Mouse (Mus musculus) myocyte (in vitro differentiated cells): ENCODE results near the gene 1700029P11Rik. TPM values are rescaled to one million over a fixed set of nuclear protein-coding genes. Genes with fewer than 3 reads are reported as not detected.

Experiments
- H3K27me3 ChIP-seq: one replicate; pipeline ENCODE4 v1.6.1; 2011; ENCODE audit not compliant: control insufficient read depth, insufficient read depth, insufficient read length
- H3K36me3 ChIP-seq: one replicate; pipeline ENCODE4 v1.6.1; 2011; ENCODE audit not compliant: control insufficient read depth, insufficient read depth
- H3K4me2 ChIP-seq: one replicate; pipeline ENCODE4 v1.6.1; 2011; ENCODE audit warnings: low read depth, control low read depth
- H3K4me3 ChIP-seq: one replicate; pipeline ENCODE4 v1.5.1; 2011; ENCODE audit warnings: mild to moderate bottlenecking, control low read depth, moderate library complexity
- H3K79me2 ChIP-seq: one replicate; pipeline ENCODE4 v1.6.1; 2011; ENCODE audit not compliant: control insufficient read depth, insufficient read depth
- H3ac ChIP-seq: one replicate; pipeline ENCODE4 v1.6.1; 2011; ENCODE audit not compliant: control insufficient read depth, insufficient read length
- CEBPB ChIP-seq: IDR thresholded peaks from 2 replicates; pipeline ENCODE4 v1.6.1; 2011; ENCODE audit warnings: mild to moderate bottlenecking, moderate library complexity; ENCODE audit not compliant: poor library complexity, insufficient read depth, severe bottlenecking
- E2F4 ChIP-seq: IDR thresholded peaks from one replicate; pipeline ENCODE4 v1.6.1; 2011; ENCODE audit warnings: mild to moderate bottlenecking, control low read depth, moderate library complexity; ENCODE audit not compliant: insufficient read depth
- MAX ChIP-seq: IDR thresholded peaks from one replicate; pipeline ENCODE4 v1.6.1; 2011; ENCODE audit warnings: low read depth, mild to moderate bottlenecking, control low read depth
- MYOD1 ChIP-seq, 3 experiments: IDR thresholded peaks; one replicate each; pipeline ENCODE4 v1.6.1; 2011; ENCODE audit warnings: control low read depth in 2 of 3, low read depth in 2 of 3, mild to moderate bottlenecking in 2 of 3, moderate library complexity in 1 of 3; ENCODE audit not compliant: insufficient read length in 2 of 3, control insufficient read depth in 1 of 3
- MYOG ChIP-seq, 3 experiments: IDR thresholded peaks; one replicate each; pipeline ENCODE4 v1.6.1; 2011; ENCODE audit warnings: control low read depth in 2 of 3, low read depth in 2 of 3, mild to moderate bottlenecking in 2 of 3; ENCODE audit not compliant: insufficient read length in 2 of 3, control insufficient read depth in 1 of 3, insufficient read depth in 1 of 3
- POLR2A ChIP-seq: IDR thresholded peaks from one replicate; pipeline ENCODE4 v1.6.1; 2011; ENCODE audit warnings: low read depth, mild to moderate bottlenecking, control low read depth, moderate library complexity; ENCODE audit not compliant: insufficient read length
- POLR2AphosphoS2 ChIP-seq: IDR thresholded peaks from one replicate; pipeline ENCODE4 v1.6.1; 2011; ENCODE audit warnings: low read depth, control low read depth; ENCODE audit not compliant: insufficient read length
- REST ChIP-seq: IDR thresholded peaks from one replicate; pipeline ENCODE4 v1.6.1; 2011; ENCODE audit warnings: mild to moderate bottlenecking, control low read depth, moderate library complexity; ENCODE audit not compliant: insufficient read depth, insufficient read length
- SRF ChIP-seq: IDR thresholded peaks from one replicate; pipeline ENCODE4 v1.6.1; 2011; ENCODE audit warnings: low read depth; ENCODE audit not compliant: control insufficient read depth, insufficient read length
- TCF12 ChIP-seq: IDR thresholded peaks from one replicate; pipeline ENCODE4 v1.6.1; 2011; ENCODE audit warnings: mild to moderate bottlenecking, control low read depth; ENCODE audit not compliant: poor library complexity, insufficient read depth, severe bottlenecking
- TCF3 ChIP-seq: IDR thresholded peaks from one replicate; pipeline ENCODE4 v1.6.1; 2011; ENCODE audit warnings: low read depth, control low read depth; ENCODE audit not compliant: insufficient read length
- USF1 ChIP-seq: IDR thresholded peaks from one replicate; pipeline ENCODE4 v1.6.1; 2011; ENCODE audit warnings: low read depth, mild to moderate bottlenecking, control low read depth, moderate library complexity
- polyA plus RNA-seq: library from polyadenylated mRNA; unstranded; fragments of >200 nt; fragmentation: generic; extraction: Trizol; gene quantifications from one replicate; pipeline ENCODE4 v1.2.1, GENCODE M21; 2012; ENCODE audit warnings: missing spikeins

The 1700029P11Rik gene
- polyA plus RNA-seq, 1 experiment: not detected

GRCm38 (mm10) chr15:81982173-81982572, 1.8 kb downstream of the 1700029P11Rik start:
- Histone ChIP-seq H3K4me3 (no peak overlapping the region), H3ac (no peak overlapping the region), H3K79me2 (no peaks in the 10 kb centered on the region), H3K36me3 (no peaks in the 10 kb centered on the region), H3K27me3 (no peaks in the 10 kb centered on the region), H3K4me2 (no peak overlapping the region)
- TF ChIP-seq E2F4: no peak
- TF ChIP-seq CEBPB: no peak
- TF ChIP-seq SRF: no peak
- no peak for TF ChIP-seq MAX
- no peak for TF ChIP-seq POLR2AphosphoS2
- no peak for TF ChIP-seq POLR2A
- TF ChIP-seq MYOG (IDR thresholded peaks at IDR 0.05; ENCODE audit: control insufficient read depth in 1 of 3, insufficient read depth in 1 of 3, insufficient read length in 2 of 3, low read depth in 2 of 3): no peak
- no peak for TF ChIP-seq TCF3
- no peak for TF ChIP-seq TCF12
- no peak for TF ChIP-seq MYOD1 (IDR thresholded peaks at IDR 0.05; ENCODE audit: control insufficient read depth in 1 of 3, insufficient read length in 2 of 3, low read depth in 2 of 3)
- TF ChIP-seq USF1: no peak

- no peaks in the 10 kb centered on the region for H3K36me3 ChIP-seq
- no peak overlapping the region for H3ac ChIP-seq
- no peak for TF ChIP-seq E2F4
- no peak for TF ChIP-seq TCF3
- no peak for TF ChIP-seq TCF12
- TF ChIP-seq USF1: no peak
- no peak for TF ChIP-seq REST
- no peak for TF ChIP-seq SRF
- no peak for TF ChIP-seq POLR2A
- TF ChIP-seq CEBPB: no peak
- TF ChIP-seq MAX: no peak
- no peak for TF ChIP-seq POLR2AphosphoS2
- TF ChIP-seq MYOG (IDR thresholded peaks at IDR 0.05; ENCODE audit: control insufficient read depth in 1 of 3, insufficient read depth in 1 of 3, insufficient read length in 2 of 3, low read depth in 2 of 3): no peak
- TF ChIP-seq MYOD1 (IDR thresholded peaks at IDR 0.05; ENCODE audit: control insufficient read depth in 1 of 3, insufficient read length in 2 of 3, low read depth in 2 of 3): no peak
- H3K79me2 ChIP-seq: no peaks in the 10 kb centered on the region
- no peaks in the 10 kb centered on the region for H3K27me3 ChIP-seq
- no peak overlapping the region for H3K4me2 ChIP-seq
- no peak overlapping the region for H3K4me3 ChIP-seq
Measured at GRCm38 (mm10) chr15:81985267-81986161, 5.2 kb downstream of the 1700029P11Rik start.

GRCm38 (mm10) chr15:81987646-81988045, 7.3 kb downstream of the 1700029P11Rik start, which contains the start of gene Xrcc6:
TSS of gene Xrcc6 (plus strand) at chr15:81987835.
- H3K4me3 ChIP-seq: no peak within 1 kb of the TSS
- no peaks in the 10 kb centered on the region for H3K36me3 ChIP-seq
- H3K4me2 ChIP-seq: no peak within 1 kb of the TSS
- H3K27me3 ChIP-seq: no peaks in the 10 kb centered on the region
- no peaks in the 10 kb centered on the region for H3K79me2 ChIP-seq
- TF ChIP-seq REST (no peak), E2F4 (no peak), SRF (no peak), TCF3 (no peak), POLR2AphosphoS2 (no peak), TCF12 (no peak), POLR2A (no peak), MYOD1 (IDR thresholded peaks at IDR 0.05; ENCODE audit: control insufficient read depth in 1 of 3, insufficient read length in 2 of 3, low read depth in 2 of 3) (no peak), USF1 (no peak), MAX (no peak), CEBPB (no peak), MYOG (IDR thresholded peaks at IDR 0.05; ENCODE audit: control insufficient read depth in 1 of 3, insufficient read depth in 1 of 3, insufficient read length in 2 of 3, low read depth in 2 of 3) (no peak)
- H3ac ChIP-seq: no peak within 1 kb of the TSS

GRCm38 (mm10) chr15:81989371-81990062, 9.2 kb downstream of the 1700029P11Rik start:
- no peak overlapping the region for H3ac ChIP-seq
- no peaks in the 10 kb centered on the region for H3K79me2 ChIP-seq
- no peaks in the 10 kb centered on the region for H3K27me3 ChIP-seq
- H3K36me3 ChIP-seq: peaks cover 5% of the 10 kb centered on the region
- H3K4me3 ChIP-seq: no peak overlapping the region
- peak overlapping the region; percentile 25 for H3K4me2 ChIP-seq
- TF ChIP-seq SRF (no peak), POLR2A (no peak), TCF3 (no peak), POLR2AphosphoS2 (peak; percentile 43), MYOG (IDR thresholded peaks at IDR 0.05; ENCODE audit: control insufficient read depth in 1 of 3, insufficient read depth in 1 of 3, insufficient read length in 2 of 3, low read depth in 2 of 3) (no peak), USF1 (no peak), REST (no peak)
